Mouse (Mus musculus) testis, adult 2 months (tissue): ENCODE data around the gene Wsb2.

Experiments
- CTCF ChIP-seq: fragments of 200-500 bp; IDR thresholded peaks from 2 replicates; pipeline ENCODE4 v1.5.1; 2012; ENCODE audit warnings: low read depth, mild to moderate bottlenecking, inconsistent platforms, low read length, moderate library complexity; ENCODE audit not compliant: control insufficient read depth, insufficient read depth, insufficient replicate concordance
- POLR2A ChIP-seq: fragments of 200-500 bp; IDR thresholded peaks from 2 replicates; pipeline ENCODE4 v1.6.1; 2012; ENCODE audit warnings: low read depth, mild to moderate bottlenecking, inconsistent platforms, low read length, moderate library complexity; ENCODE audit not compliant: control insufficient read depth

DNA sequence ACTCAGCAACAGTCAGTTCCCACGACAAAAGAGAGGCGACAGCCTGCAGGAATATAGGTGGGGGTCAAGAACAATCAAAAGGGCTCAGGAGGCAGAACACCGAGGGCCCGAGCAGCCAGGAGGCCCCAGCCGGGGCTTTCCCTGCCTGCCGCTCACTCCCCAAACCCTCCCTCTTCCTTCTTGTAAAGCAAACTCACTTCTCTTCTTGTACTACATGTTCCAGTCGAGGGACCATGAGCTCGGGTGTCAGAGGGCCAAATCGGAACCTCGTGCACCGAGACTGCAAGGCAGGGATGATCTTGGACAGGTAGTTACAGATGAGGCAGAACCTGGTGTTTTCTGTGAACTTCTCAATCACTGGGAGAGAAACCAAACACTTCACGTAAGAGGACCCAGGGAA lies 26.1 kb downstream of the Wsb2 start:
- TF ChIP-seq CTCF (no peak), POLR2A (no peak)
